Mouse (Mus musculus) kidney, embryonic 14.5 days (tissue): ENCODE measurements at regions not wholly inside any gene's neighbourhood (a gene's known extent, or its start where the extent isn't known, plus 50 kb on each side); places are given as distances from the start of the nearest gene placed in this dataset.

Source experiments
- ATAC-seq: fragments of 200-750 bp; cut with Nextera tagmentation; 2 replicates; pipeline ENCODE4 v1.8.0; 2017; ENCODE audit warnings: moderate number of reproducible peaks, mild to moderate bottlenecking, moderate TSS enrichment, moderate library complexity; ENCODE audit not compliant: low FRiP score, low TSS enrichment
- H3K27ac ChIP-seq: fragments of 300-500 bp; sonication (generic); 2 replicates; pipeline ENCODE4 v1.5.1; 2014; ENCODE audit warnings: low read depth, mild to moderate bottlenecking, low read length, moderate library complexity, mixed read lengths
- H3K27me3 ChIP-seq: fragments of 300-500 bp; sonication (generic); 2 replicates; pipeline ENCODE4 v1.6.1; 2014; ENCODE audit warnings: mild to moderate bottlenecking, low read length; ENCODE audit not compliant: control insufficient read depth, insufficient read depth
- H3K36me3 ChIP-seq: fragments of 300-500 bp; sonication (generic); 2 replicates; pipeline ENCODE4 v1.6.1; 2014; ENCODE audit warnings: low read length, mixed read lengths; ENCODE audit not compliant: control insufficient read depth, insufficient read depth
- H3K4me1 ChIP-seq: fragments of 300-500 bp; sonication (generic); 2 replicates; pipeline ENCODE4 v1.6.1; 2014; ENCODE audit warnings: low read length, mixed read lengths; ENCODE audit not compliant: control insufficient read depth, insufficient read depth
- H3K4me2 ChIP-seq: fragments of 300-500 bp; sonication (generic); replicated peaks from 2 replicates; pipeline ENCODE4 v1.6.1; 2014; ENCODE audit warnings: low read depth, mild to moderate bottlenecking, low read length
- H3K4me3 ChIP-seq: fragments of 300-500 bp; sonication (generic); 2 replicates; pipeline ENCODE4 v1.5.1; 2014; ENCODE audit warnings: mild to moderate bottlenecking, low read length
- H3K9ac ChIP-seq: fragments of 300-500 bp; sonication (generic); 2 replicates; pipeline ENCODE4 v1.6.1; 2014; ENCODE audit warnings: low read depth, mild to moderate bottlenecking, low read length, moderate library complexity
- H3K9me3 ChIP-seq: fragments of 300-500 bp; sonication (generic); 2 replicates; pipeline ENCODE4 v1.6.1; 2016; ENCODE audit warnings: low read length; ENCODE audit not compliant: control insufficient read depth
- WGBS: fragments of 180-500 bp; shearing (Covaris S2); extraction: QIAGEN DNeasy Blood & Tissue Kit; methylation state at CpG from one replicate; pipeline ENCODE4 v1.1.7; 2014; 5-methylcytosine and 5-hydroxymethylcytosine counted together

- H3K4me2 ChIP-seq, result no peak overlapping the region
- no peak for ATAC-seq
- no peaks in the 10 kb centered on the region for H3K27me3 ChIP-seq
- WGBS, result 49% methylated on average over 2 of the region's 2 CpGs
- H3K4me1 ChIP-seq, result no peaks in the 10 kb centered on the region
- no peak overlapping the region for H3K27ac ChIP-seq
- H3K4me3 ChIP-seq, result no peak overlapping the region
- H3K9me3 ChIP-seq, result no peaks in the 10 kb centered on the region
- no peaks in the 10 kb centered on the region for H3K36me3 ChIP-seq
- H3K9ac ChIP-seq, result no peak overlapping the region
Measured at GRCm38 (mm10) chr12:12803602-12804001, 138.1 kb downstream of the Mycn start.

- H3K27me3 ChIP-seq, result no peaks in the 10 kb centered on the region
- no peak overlapping the region for H3K4me2 ChIP-seq
- H3K27ac ChIP-seq, result no peak overlapping the region
- no peak; the same call in 1 of the 2 replicates for ATAC-seq
- WGBS, result 12% methylated on average over 11 of the region's 11 CpGs
- no peaks in the 10 kb centered on the region for H3K9me3 ChIP-seq
- no peak overlapping the region for H3K9ac ChIP-seq
- H3K4me3 ChIP-seq, result no peak overlapping the region
- H3K4me1 ChIP-seq, result no peaks in the 10 kb centered on the region
- H3K36me3 ChIP-seq, result no peaks in the 10 kb centered on the region
Measured at GRCm38 (mm10) chr12:12802396-12802795, 139.3 kb downstream of the Mycn start.

- WGBS, result 80% methylated on average over 11 of the region's 11 CpGs
- Histone ChIP-seq H3K9ac (no peak overlapping the region), H3K4me3 (no peak overlapping the region), H3K9me3 (no peaks in the 10 kb centered on the region), H3K27ac (no peak overlapping the region), H3K27me3 (no peaks in the 10 kb centered on the region), H3K4me2 (no peak overlapping the region), H3K4me1 (peaks cover 4% of the 10 kb centered on the region; the same call in 1 of the 2 replicates), H3K36me3 (no peaks in the 10 kb centered on the region)
- no peak for ATAC-seq
Measured at GRCm38 (mm10) chr12:12801700-12802099, 140.0 kb downstream of the Mycn start.

GRCm38 (mm10) chr12:12800120-12800519 lies 141.6 kb downstream of the Mycn start:
- 91% methylated on average over 6 of the region's 6 CpGs for WGBS
- Histone ChIP-seq H3K4me2 (no peak overlapping the region), H3K4me1 (peaks cover 4% of the 10 kb centered on the region; the same call in 1 of the 2 replicates), H3K9ac (no peak overlapping the region), H3K27ac (no peak overlapping the region), H3K36me3 (no peaks in the 10 kb centered on the region), H3K9me3 (no peaks in the 10 kb centered on the region), H3K4me3 (no peak overlapping the region), H3K27me3 (no peaks in the 10 kb centered on the region)
- ATAC-seq, result no peak

GRCm38 (mm10) chr12:12789052-12789451 lies 152.7 kb downstream of the Mycn start:
- Histone ChIP-seq H3K27me3 (no peaks in the 10 kb centered on the region), H3K27ac (no peak overlapping the region), H3K4me2 (no peak overlapping the region), H3K4me1 (peaks cover 18% of the 10 kb centered on the region), H3K4me3 (no peak overlapping the region), H3K9me3 (no peaks in the 10 kb centered on the region), H3K9ac (no peak overlapping the region), H3K36me3 (no peaks in the 10 kb centered on the region)
- ATAC-seq, result no peak
- WGBS, result 67% methylated on average over 6 of the region's 6 CpGs

DNA sequence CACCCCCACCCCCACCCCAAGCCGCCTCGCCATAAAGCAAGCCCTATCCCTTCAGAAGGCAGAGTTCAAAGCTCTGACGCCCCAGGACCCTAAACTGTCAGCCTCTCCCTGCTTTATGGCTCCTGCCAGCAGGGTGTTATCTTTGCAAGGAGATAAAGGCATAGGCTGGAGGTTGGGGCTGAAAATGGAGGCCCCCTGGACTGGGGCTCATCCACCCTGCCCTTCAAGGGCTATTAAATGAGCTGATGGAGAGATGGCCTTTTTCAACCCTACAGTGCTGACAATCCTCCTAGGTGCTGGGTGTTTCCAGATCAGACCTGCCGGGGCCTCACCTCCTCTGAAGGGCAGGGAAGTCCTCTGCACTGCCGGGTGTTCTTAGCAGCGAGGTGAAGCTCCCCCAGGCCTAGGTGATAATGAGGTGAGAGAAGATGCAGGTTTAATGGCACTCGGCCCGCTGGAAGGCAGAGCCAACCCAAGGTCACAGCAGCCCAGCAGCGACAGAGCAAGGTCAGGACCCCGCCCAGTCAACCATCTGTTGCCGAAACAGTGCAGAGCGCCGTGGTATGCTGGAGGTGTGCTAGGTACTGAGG lies 153.4 kb downstream of the Mycn start:
- Histone ChIP-seq H3K4me2 (peak overlapping the region; percentile 38), H3K4me1 (peaks cover 18% of the 10 kb centered on the region), H3K27ac (no peak overlapping the region), H3K9me3 (no peaks in the 10 kb centered on the region), H3K9ac (peak overlapping the region; percentile 4; the same call in 1 of the 2 replicates), H3K4me3 (peak overlapping the region; percentile 17; the same call in 1 of the 2 replicates), H3K27me3 (no peaks in the 10 kb centered on the region), H3K36me3 (no peaks in the 10 kb centered on the region)
- peak; percentile 49; the same call in 1 of the 2 replicates for ATAC-seq
- WGBS, result 20% methylated on average over 13 of the region's 13 CpGs

DNA sequence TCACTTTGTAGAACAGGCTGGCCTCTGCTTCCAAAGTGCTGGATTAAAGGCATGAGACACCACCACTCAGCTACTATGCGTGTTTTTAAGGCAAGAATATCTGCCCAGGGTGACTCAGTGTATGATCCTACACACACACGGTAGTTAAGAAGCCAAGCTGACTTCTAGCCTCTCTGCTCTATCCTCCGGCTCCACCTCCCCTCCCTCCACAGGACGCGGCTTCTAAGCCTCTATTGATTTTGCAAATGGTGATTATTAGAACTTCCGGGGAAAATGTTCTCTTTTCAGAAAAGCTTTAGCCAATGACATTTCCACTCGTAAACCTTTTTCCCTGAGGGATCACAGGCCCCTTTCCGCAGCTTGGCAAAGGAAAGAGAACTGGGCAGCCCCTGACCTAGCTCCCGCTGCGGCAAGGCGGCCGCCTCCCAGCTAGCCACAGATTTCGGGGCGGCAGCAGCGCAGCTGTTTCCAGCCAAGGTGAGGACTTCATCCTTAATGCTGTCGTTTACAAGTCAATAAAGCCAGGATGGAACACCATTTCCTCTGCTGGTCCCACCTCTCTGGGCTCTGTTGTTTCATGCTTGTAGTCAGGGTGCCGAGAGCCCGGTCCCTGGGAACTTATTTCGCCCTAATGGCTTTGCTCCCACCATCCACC lies 154.0 kb downstream of the Mycn start:
- peak overlapping the region; percentile 38 for H3K4me2 ChIP-seq
- peak overlapping the region; percentile 17; the same call in 1 of the 2 replicates for H3K4me3 ChIP-seq
- H3K27me3 ChIP-seq, result no peaks in the 10 kb centered on the region
- no peak overlapping the region for H3K27ac ChIP-seq
- no peaks in the 10 kb centered on the region for H3K36me3 ChIP-seq
- H3K9ac ChIP-seq, result peak overlapping the region; percentile 4; the same call in 1 of the 2 replicates
- H3K4me1 ChIP-seq, result peaks cover 18% of the 10 kb centered on the region
- WGBS, result 6% methylated on average over 19 of the region's 19 CpGs
- no peaks in the 10 kb centered on the region for H3K9me3 ChIP-seq
- no peak for ATAC-seq

DNA sequence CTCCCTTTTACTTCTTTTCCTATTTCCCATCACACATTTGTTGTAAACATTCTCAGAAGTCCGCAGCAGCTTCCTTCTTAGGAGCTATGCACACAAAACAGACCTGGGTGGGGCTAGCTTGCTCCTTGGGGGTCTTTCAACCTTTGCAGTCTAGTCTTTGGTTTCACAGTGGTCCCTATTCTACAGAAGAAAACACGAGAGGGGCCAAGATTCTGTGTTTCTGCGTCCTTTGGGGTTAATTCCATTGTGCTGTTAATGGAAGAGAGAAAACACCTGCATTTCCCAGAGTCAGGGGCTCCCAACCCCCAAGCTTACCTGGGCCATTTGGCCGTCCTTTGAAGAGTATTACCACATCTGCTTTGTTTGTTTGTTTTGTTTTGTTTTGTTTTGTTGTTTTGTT lies 154.6 kb downstream of the Mycn start:
- H3K36me3 ChIP-seq, result no peaks in the 10 kb centered on the region
- no peaks in the 10 kb centered on the region for H3K9me3 ChIP-seq
- no peak overlapping the region for H3K4me3 ChIP-seq
- no peak for ATAC-seq
- no peaks in the 10 kb centered on the region for H3K27me3 ChIP-seq
- no peak overlapping the region for H3K4me2 ChIP-seq
- H3K27ac ChIP-seq, result no peak overlapping the region
- peaks cover 16% of the 10 kb centered on the region for H3K4me1 ChIP-seq
- H3K9ac ChIP-seq, result no peak overlapping the region
- 42% methylated on average over 4 of the region's 4 CpGs for WGBS
